Mouse (Mus musculus): Measurements from ENCODE around the gene Tmem102. TPM values are rescaled to one million over a fixed set of nuclear protein-coding genes. Genes with fewer than 3 reads are reported as not detected.

Tmem102 gene
- 0.58 and 0.82 TPM in 2 replicates for polyA plus RNA-seq (2014; fragmentation: Nextera tagmentation; extraction: Ambion mirVana)

GRCm38 (mm10) chr11:69804972-69805909 is at the start of gene Tmem102:
Gene Tmem102 (minus strand): TSS chr11:69805624.
- Histone ChIP-seq H3K36me3 (ENCODE audit: control insufficient read depth, insufficient read depth, low read length) (no peaks in the 10 kb centered on the region), H3K4me2 (ENCODE audit: low read length) (peak within 1 kb of the TSS; percentile 97), H3K4me1 (ENCODE audit: control insufficient read depth, insufficient read depth, low read length) (peaks cover 39% of the 10 kb centered on the region), H3K27me3 (ENCODE audit: control insufficient read depth, insufficient read depth, low read length) (peaks cover 24% of the 10 kb centered on the region), H3K9ac (replicated peaks; ENCODE audit: low read length) (no peak within 1 kb of the TSS), H3K4me3 (replicated peaks; ENCODE audit: low read depth, low read length) (no peak within 1 kb of the TSS), H3K27ac (replicated peaks; ENCODE audit: low read depth, low read length) (no peak within 1 kb of the TSS), H3K9me3 (ENCODE audit: control insufficient read depth, low read length) (no peaks in the 10 kb centered on the region)
- no peak for ATAC-seq (ENCODE audit: low FRiP score, low TSS enrichment)
- 6% methylated on average over 29 of the region's 29 CpGs for WGBS
- DNase-seq: no peak

- 91% methylated on average over 10 of the region's 10 CpGs for WGBS
- Histone ChIP-seq H3K36me3 (ENCODE audit: control insufficient read depth, insufficient read depth, low read length) (peaks cover 28% of the 10 kb centered on the region), H3K4me1 (ENCODE audit: control insufficient read depth, insufficient read depth, low read length) (no peaks in the 10 kb centered on the region), H3K4me2 (ENCODE audit: low read length) (no peak overlapping the region), H3K4me3 (replicated peaks; ENCODE audit: low read depth, low read length) (no peak overlapping the region), H3K9me3 (ENCODE audit: control insufficient read depth, low read length) (no peaks in the 10 kb centered on the region), H3K9ac (replicated peaks; ENCODE audit: low read length) (no peak overlapping the region), H3K27me3 (ENCODE audit: control insufficient read depth, insufficient read depth, low read length) (peaks cover 13% of the 10 kb centered on the region), H3K27ac (replicated peaks; ENCODE audit: low read depth, low read length) (no peak overlapping the region)
- ATAC-seq (ENCODE audit: low FRiP score, low TSS enrichment): no peak
- DNase-seq: no peak
Measured at GRCm38 (mm10) chr11:69854680-69855079, 49.3 kb upstream of the Tmem102 start.

- DNase-seq (no peak), ATAC-seq (ENCODE audit: low FRiP score, low TSS enrichment) (no peak)
- H3K4me1 ChIP-seq (ENCODE audit: control insufficient read depth, insufficient read depth, low read length): no peaks in the 10 kb centered on the region
- H3K4me2 ChIP-seq (ENCODE audit: low read length): no peak overlapping the region
- H3K27me3 ChIP-seq (ENCODE audit: control insufficient read depth, insufficient read depth, low read length): peaks cover 11% of the 10 kb centered on the region
- H3K27ac ChIP-seq (replicated peaks; ENCODE audit: low read depth, low read length): no peak overlapping the region
- H3K9ac ChIP-seq (replicated peaks; ENCODE audit: low read length): no peak overlapping the region
- H3K9me3 ChIP-seq (ENCODE audit: control insufficient read depth, low read length): no peaks in the 10 kb centered on the region
- 75% methylated on average over 7 of the region's 7 CpGs for WGBS
- H3K36me3 ChIP-seq (ENCODE audit: control insufficient read depth, insufficient read depth, low read length): peaks cover 35% of the 10 kb centered on the region
- H3K4me3 ChIP-seq (replicated peaks; ENCODE audit: low read depth, low read length): no peak overlapping the region
Measured at GRCm38 (mm10) chr11:69853994-69854393, 48.6 kb upstream of the Tmem102 start.

- Histone ChIP-seq H3K9me3 (ENCODE audit: control insufficient read depth, low read length) (no peaks in the 10 kb centered on the region), H3K4me2 (ENCODE audit: low read length) (no peak overlapping the region), H3K36me3 (ENCODE audit: control insufficient read depth, insufficient read depth, low read length) (peaks cover 47% of the 10 kb centered on the region), H3K4me3 (replicated peaks; ENCODE audit: low read depth, low read length) (no peak overlapping the region), H3K4me1 (ENCODE audit: control insufficient read depth, insufficient read depth, low read length) (peaks cover 13% of the 10 kb centered on the region), H3K27ac (replicated peaks; ENCODE audit: low read depth, low read length) (no peak overlapping the region), H3K27me3 (ENCODE audit: control insufficient read depth, insufficient read depth, low read length) (no peaks in the 10 kb centered on the region), H3K9ac (replicated peaks; ENCODE audit: low read length) (no peak overlapping the region)
- WGBS: 77% methylated on average over 8 of the region's 8 CpGs
- DNase-seq: no peak
- no peak for ATAC-seq (ENCODE audit: low FRiP score, low TSS enrichment)
Measured at GRCm38 (mm10) chr11:69850754-69851153, 45.3 kb upstream of the Tmem102 start.

- Histone ChIP-seq H3K4me2 (ENCODE audit: low read length) (no peak overlapping the region), H3K4me3 (replicated peaks; ENCODE audit: low read depth, low read length) (no peak overlapping the region), H3K36me3 (ENCODE audit: control insufficient read depth, insufficient read depth, low read length) (peaks cover 47% of the 10 kb centered on the region), H3K4me1 (ENCODE audit: control insufficient read depth, insufficient read depth, low read length) (peaks cover 19% of the 10 kb centered on the region), H3K9ac (replicated peaks; ENCODE audit: low read length) (no peak overlapping the region), H3K9me3 (ENCODE audit: control insufficient read depth, low read length) (no peaks in the 10 kb centered on the region), H3K27ac (replicated peaks; ENCODE audit: low read depth, low read length) (no peak overlapping the region), H3K27me3 (ENCODE audit: control insufficient read depth, insufficient read depth, low read length) (no peaks in the 10 kb centered on the region)
- DNase-seq (no peak), ATAC-seq (ENCODE audit: low FRiP score, low TSS enrichment) (no peak)
- WGBS: 97% methylated on average over 15 of the region's 15 CpGs
Measured at GRCm38 (mm10) chr11:69849884-69850283, 44.5 kb upstream of the Tmem102 start.

- Histone ChIP-seq H3K4me2 (ENCODE audit: low read length) (no peak overlapping the region), H3K27me3 (ENCODE audit: control insufficient read depth, insufficient read depth, low read length) (no peaks in the 10 kb centered on the region), H3K36me3 (ENCODE audit: control insufficient read depth, insufficient read depth, low read length) (peaks cover 47% of the 10 kb centered on the region), H3K4me3 (replicated peaks; ENCODE audit: low read depth, low read length) (no peak overlapping the region), H3K27ac (replicated peaks; ENCODE audit: low read depth, low read length) (no peak overlapping the region), H3K9ac (replicated peaks; ENCODE audit: low read length) (no peak overlapping the region), H3K9me3 (ENCODE audit: control insufficient read depth, low read length) (no peaks in the 10 kb centered on the region), H3K4me1 (ENCODE audit: control insufficient read depth, insufficient read depth, low read length) (peaks cover 19% of the 10 kb centered on the region)
- ATAC-seq (ENCODE audit: low FRiP score, low TSS enrichment) (no peak), DNase-seq (no peak)
- 94% methylated on average over 9 of the region's 9 CpGs for WGBS
Measured at GRCm38 (mm10) chr11:69849128-69849527, 43.7 kb upstream of the Tmem102 start.

- WGBS: 96% methylated on average over 6 of the region's 6 CpGs
Measured at GRCm38 (mm10) chr11:69848021-69848420, 42.6 kb upstream of the Tmem102 start.

GRCm38 (mm10) chr11:69846738-69847688 is 41.6 kb upstream of the Tmem102 start:
- Histone ChIP-seq H3K9me3 (ENCODE audit: control insufficient read depth, low read length) (no peaks in the 10 kb centered on the region), H3K4me2 (ENCODE audit: low read length) (peak overlapping the region; percentile 82), H3K27ac (replicated peaks; ENCODE audit: low read depth, low read length) (peak overlapping the region; percentile 94), H3K4me3 (replicated peaks; ENCODE audit: low read depth, low read length) (peak overlapping the region; percentile 73), H3K9ac (replicated peaks; ENCODE audit: low read length) (peak overlapping the region; percentile 90), H3K4me1 (ENCODE audit: control insufficient read depth, insufficient read depth, low read length) (peaks cover 19% of the 10 kb centered on the region), H3K27me3 (ENCODE audit: control insufficient read depth, insufficient read depth, low read length) (no peaks in the 10 kb centered on the region), H3K36me3 (ENCODE audit: control insufficient read depth, insufficient read depth, low read length) (peaks cover 42% of the 10 kb centered on the region)
- ATAC-seq (ENCODE audit: low FRiP score, low TSS enrichment) (peak; percentile 53), DNase-seq (peak; percentile 54)
- WGBS: 12% methylated on average over 37 of the region's 37 CpGs

More at GRCm38 (mm10) chr11:69848021-69848420, 42.6 kb upstream of the Tmem102 start:
- H3K27me3 ChIP-seq (ENCODE audit: control insufficient read depth, insufficient read depth, low read length): no peaks in the 10 kb centered on the region
- no peak overlapping the region for H3K27ac ChIP-seq (replicated peaks; ENCODE audit: low read depth, low read length)
- peak overlapping the region; percentile 82 for H3K4me2 ChIP-seq (ENCODE audit: low read length)
- H3K9me3 ChIP-seq (ENCODE audit: control insufficient read depth, low read length): no peaks in the 10 kb centered on the region
- peaks cover 47% of the 10 kb centered on the region for H3K36me3 ChIP-seq (ENCODE audit: control insufficient read depth, insufficient read depth, low read length)
- peak overlapping the region; percentile 73 for H3K4me3 ChIP-seq (replicated peaks; ENCODE audit: low read depth, low read length)
- ATAC-seq (ENCODE audit: low FRiP score, low TSS enrichment) (no peak), DNase-seq (no peak)
- H3K9ac ChIP-seq (replicated peaks; ENCODE audit: low read length): no peak overlapping the region; the same call in 1 of the 2 replicates
- peaks cover 19% of the 10 kb centered on the region for H3K4me1 ChIP-seq (ENCODE audit: control insufficient read depth, insufficient read depth, low read length)
